Mouse (Mus musculus) kidney, adult 8-10 months (tissue): ENCODE results near the gene Osr1.

Source experiments
- DNase-seq, 2 experiments: peaks; one replicate each; pipeline ENCODE4 v3.0.0; 2022

The Osr1 gene

DNA sequence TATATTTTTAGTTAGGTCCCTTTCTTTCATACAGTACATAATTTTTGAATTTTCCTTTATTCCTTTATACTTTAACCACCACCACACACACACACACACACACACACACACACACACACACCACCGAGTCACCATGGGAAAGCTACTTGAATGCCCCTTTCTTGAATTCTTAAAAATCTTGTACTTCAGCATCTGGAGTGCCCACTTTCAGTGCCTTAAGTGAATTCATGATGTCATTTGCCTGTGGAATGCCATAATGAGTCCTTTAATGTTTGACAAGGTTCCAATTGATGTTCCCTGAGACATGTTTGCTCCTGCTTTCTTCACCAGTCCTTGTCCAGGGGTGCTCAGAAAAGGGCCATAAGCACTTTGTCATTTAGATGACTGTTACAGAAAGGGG is 17.8 kb downstream of the Osr1 start:
- DNase-seq, result no peak

DNA sequence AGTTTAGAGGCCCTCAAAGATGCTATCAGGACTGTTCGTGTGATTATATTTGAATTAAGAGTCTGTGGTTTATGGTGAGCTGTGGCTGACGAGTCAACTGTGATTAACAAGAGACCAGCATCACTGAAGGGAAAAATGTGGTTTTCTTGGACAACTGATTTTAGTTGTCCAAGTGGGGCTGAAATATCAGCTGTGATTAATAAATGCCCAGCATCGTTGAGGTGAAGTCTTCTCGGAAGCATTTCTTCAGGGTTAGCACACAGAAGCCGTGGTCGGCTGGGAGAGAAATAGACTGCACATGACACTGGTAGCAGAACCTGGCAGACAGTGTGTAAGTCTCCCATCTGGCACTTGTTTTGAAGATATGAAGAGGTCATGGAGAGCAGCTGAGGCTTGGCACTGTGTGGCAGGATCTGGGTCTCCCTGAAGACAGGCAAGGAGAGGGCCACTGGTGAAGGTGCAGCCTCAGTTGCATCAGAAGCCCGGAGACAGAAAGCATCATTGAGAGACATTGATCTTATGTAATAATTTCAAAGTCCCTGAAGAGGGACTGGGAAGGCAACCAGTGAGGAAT is 19.7 kb downstream of the Osr1 start:
- no peak for DNase-seq

DNA sequence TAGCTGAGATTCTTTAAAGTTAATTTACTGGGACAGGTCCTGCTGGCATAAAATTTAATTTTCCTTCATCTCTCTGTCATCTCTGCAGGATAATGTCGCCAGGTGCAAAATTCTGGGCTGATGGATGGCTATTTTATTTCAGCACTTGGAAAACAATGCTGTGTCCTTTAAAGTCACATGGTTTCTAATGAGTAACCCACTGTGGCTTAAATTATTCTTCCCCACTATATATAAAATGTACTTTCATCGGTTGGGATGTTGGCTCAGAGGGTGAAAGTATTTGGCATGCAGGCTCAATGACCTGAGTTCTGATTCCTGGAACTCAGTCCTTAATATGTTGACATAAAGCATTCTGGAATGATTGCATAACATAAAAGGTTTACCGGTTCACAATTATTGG is 21.2 kb downstream of the Osr1 start:
- no peak for DNase-seq

DNA sequence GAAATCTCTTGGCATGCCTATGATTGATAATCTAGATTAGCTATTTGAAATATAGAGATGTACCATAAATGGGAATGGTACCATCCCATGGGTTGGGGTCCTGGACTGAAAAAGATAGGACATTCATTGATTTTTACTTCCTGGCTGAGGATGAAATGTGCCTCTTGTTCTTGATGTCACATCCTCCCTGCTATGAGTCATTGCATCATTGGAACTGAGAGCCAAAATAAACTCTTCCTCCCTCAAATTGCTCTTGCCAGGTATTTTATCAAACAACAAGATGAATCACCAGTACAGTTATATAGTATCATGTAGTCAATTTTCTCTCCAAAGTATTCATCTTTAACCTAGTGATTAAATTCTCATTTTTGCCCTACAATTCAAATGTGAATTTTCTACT is 28.3 kb downstream of the Osr1 start:
- no peak for DNase-seq
